Mouse (Mus musculus) small intestine, adult 2 months (tissue): ENCODE results near the gene BC147527. TPM values are rescaled to one million over a fixed set of nuclear protein-coding genes. Genes with fewer than 3 reads are reported as not detected.
A peak's percentile ranks its signal among the peaks of the same experiment; 100 is the strongest.
"Not testable (repeated sequence)": the region's sequence is repeated elsewhere in the genome, so short reads cannot be mapped to it uniquely, and the experiment has no call there.

Source experiments
- H3K27ac ChIP-seq: fragments of 200-500 bp; 2 replicates; pipeline ENCODE4 v1.5.1; 2012; ENCODE audit warnings: low read depth, low read length, control low read depth, inconsistent platforms; ENCODE audit not compliant: insufficient read depth
- H3K27me3 ChIP-seq: fragments of 200-500 bp; 2 replicates; pipeline ENCODE4 v1.6.1; 2012; ENCODE audit warnings: mild to moderate bottlenecking, moderate library complexity, low read length, inconsistent platforms; ENCODE audit not compliant: control insufficient read depth, insufficient read depth
- H3K36me3 ChIP-seq: fragments of 200-500 bp; 2 replicates; pipeline ENCODE4 v1.6.1; 2012; ENCODE audit warnings: mild to moderate bottlenecking, low read length, control low read depth, inconsistent platforms; ENCODE audit not compliant: control insufficient read depth, insufficient read depth
- H3K4me1 ChIP-seq: fragments of 200-500 bp; 2 replicates; pipeline ENCODE4 v1.6.1; 2012; ENCODE audit warnings: low read length, inconsistent platforms, mixed read lengths; ENCODE audit not compliant: control insufficient read depth, insufficient read depth, insufficient read length
- H3K4me3 ChIP-seq: fragments of 200-500 bp; 2 replicates; pipeline ENCODE4 v1.5.1; 2012; ENCODE audit warnings: low read depth, mild to moderate bottlenecking, control low read depth, inconsistent platforms, low read length, moderate library complexity
- CTCF ChIP-seq: fragments of 200-500 bp; IDR thresholded peaks from 2 replicates; pipeline ENCODE4 v1.5.1; 2012; ENCODE audit warnings: low read depth, mild to moderate bottlenecking, control low read depth, inconsistent platforms, low read length, moderate library complexity, mixed read lengths; ENCODE audit not compliant: insufficient replicate concordance, insufficient read length; ENCODE audit errors: extremely low read depth
- POLR2A ChIP-seq: fragments of 200-500 bp; IDR thresholded peaks from 2 replicates; pipeline ENCODE4 v1.6.1; 2012; ENCODE audit warnings: low read depth, mild to moderate bottlenecking, control low read depth, inconsistent platforms, low read length, moderate library complexity
- WGBS: fragments of 180-500 bp; shearing (Covaris S2); methylation state at CpG from one replicate; pipeline ENCODE4 v1.1.7; 2018; 5-methylcytosine and 5-hydroxymethylcytosine counted together
- polyA plus RNA-seq: library from polyadenylated mRNA; depleted of rRNA; stranded (reverse); fragments of >200 nt; gene quantifications from 2 replicates; pipeline ENCODE4 v1.2.3, GENCODE M21; 2012; rRNA removed

BC147527 gene
- polyA plus RNA-seq, 1 experiment = 0.46 TPM

- Histone ChIP-seq H3K4me3 (no peak overlapping the region), H3K4me1 (no peaks in the 10 kb centered on the region), H3K27ac (no peak overlapping the region; the same call in 1 of the 2 replicates), H3K36me3 (no peaks in the 10 kb centered on the region), H3K27me3 (no peaks in the 10 kb centered on the region)
- TF ChIP-seq POLR2A (no peak), CTCF (no peak)
- whole genome bisulfite sequencing = 68% methylated on average over 4 of the region's 4 CpGs
Measured at GRCm38 (mm10) chr13:120300853-120301252, 661 bp downstream of the BC147527 start.

GRCm38 (mm10) chr13:120310749-120311148 lies 10.6 kb downstream of the BC147527 start:
- H3K27ac ChIP-seq = no peak overlapping the region
- 64% methylated on average over 4 of the region's 4 CpGs for whole genome bisulfite sequencing
- no peak overlapping the region for H3K4me3 ChIP-seq
- TF ChIP-seq POLR2A = no peak
- no peak for TF ChIP-seq CTCF
- no peaks in the 10 kb centered on the region for H3K36me3 ChIP-seq
- no peaks in the 10 kb centered on the region for H3K27me3 ChIP-seq
- H3K4me1 ChIP-seq = no peaks in the 10 kb centered on the region

- WGBS = 35% methylated on average over 14 of the region's 14 CpGs
- peak; percentile 58; the same call in 1 of the 2 replicates for TF ChIP-seq CTCF
- no peak for TF ChIP-seq POLR2A
- H3K36me3 ChIP-seq = no peaks in the 10 kb centered on the region
- no peaks in the 10 kb centered on the region for H3K27me3 ChIP-seq
- no peak overlapping the region for H3K27ac ChIP-seq
- H3K4me1 ChIP-seq = no peaks in the 10 kb centered on the region
- no peak overlapping the region for H3K4me3 ChIP-seq
Measured at GRCm38 (mm10) chr13:120313584-120313983, 13.4 kb downstream of the BC147527 start.

DNA sequence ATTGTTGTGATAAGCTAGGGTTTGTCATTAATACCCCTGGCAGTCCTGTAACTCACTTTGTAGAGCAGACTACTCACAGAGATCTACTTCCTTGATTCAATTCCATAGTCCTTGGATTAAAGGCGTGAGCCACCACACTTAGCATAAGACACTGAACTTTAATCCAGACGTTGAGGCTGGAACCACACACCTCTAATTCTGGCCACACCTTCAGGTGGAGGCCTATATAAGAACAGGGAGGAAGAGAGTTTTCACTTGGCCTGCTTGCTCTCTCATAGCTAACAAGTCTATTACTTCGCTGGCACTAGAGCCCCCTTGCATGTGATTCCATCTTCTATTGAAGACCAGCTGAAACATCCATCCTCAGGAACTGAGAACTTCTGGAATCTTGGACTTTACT lies 16.4 kb downstream of the BC147527 start, which contains the start of gene Tcstv3:
Gene Tcstv3 (plus strand): TSS at position 301 of the 400 bp plus-strand sequence.
- not testable (repeated sequence) for H3K4me3 ChIP-seq, H3K4me1 ChIP-seq, H3K27me3 ChIP-seq, H3K27ac ChIP-seq, H3K36me3 ChIP-seq
- 50% methylated on average over 3 of the region's 3 CpGs for WGBS

- Histone ChIP-seq H3K27ac (no peak overlapping the region), H3K27me3 (no peaks in the 10 kb centered on the region), H3K4me1 (no peaks in the 10 kb centered on the region), H3K36me3 (no peaks in the 10 kb centered on the region), H3K4me3 (no peak overlapping the region)
- TF ChIP-seq POLR2A (no peak), CTCF (no peak)
- WGBS = 64% methylated on average over 3 of the region's 3 CpGs
Measured at GRCm38 (mm10) chr13:120320183-120320582, 20.0 kb downstream of the BC147527 start.

DNA sequence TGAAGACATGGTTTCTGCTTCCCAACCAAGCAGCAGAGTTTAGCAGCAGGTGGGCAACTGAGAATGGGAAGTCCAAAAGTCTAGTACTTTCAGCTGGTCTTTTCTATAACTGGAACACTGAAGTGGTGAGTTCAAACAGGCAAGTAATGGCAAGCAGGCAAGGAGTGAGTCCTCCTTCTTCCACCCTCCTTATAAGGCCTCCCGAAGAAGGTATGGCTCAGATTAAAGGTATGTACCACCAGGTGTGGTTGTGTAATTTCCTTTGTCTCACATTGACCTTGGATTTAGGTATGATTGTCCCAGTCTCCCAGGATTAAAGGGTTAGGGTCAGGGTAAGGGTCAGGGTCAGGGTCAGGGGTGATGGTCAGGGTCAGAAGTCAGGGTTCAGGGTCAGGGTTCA lies 20.5 kb downstream of the BC147527 start:
- no peak for TF ChIP-seq POLR2A
- TF ChIP-seq CTCF = no peak
- no peaks in the 10 kb centered on the region for H3K36me3 ChIP-seq
- 86% methylated on average over 1 of the region's 1 CpGs for WGBS
- H3K4me3 ChIP-seq = no peak overlapping the region
- no peaks in the 10 kb centered on the region for H3K4me1 ChIP-seq
- H3K27me3 ChIP-seq = no peaks in the 10 kb centered on the region
- no peak overlapping the region for H3K27ac ChIP-seq

Other genes with a start within 250 kb of the BC147527 start
- 0.05 and 0.17 TPM in 2 replicates for gene Gm21188, start 248.2 kb upstream of the BC147527 start, polyA plus RNA-seq
- not detected in 2 replicates for gene Gm20767, start 160.1 kb upstream of the BC147527 start, polyA plus RNA-seq
- gene Gm21818, start 128.0 kb upstream of the BC147527 start, polyA plus RNA-seq = not detected in 2 replicates
- 0.15 TPM in 1 of 2 replicates, not detected in the other for gene Gm21762, start 84.4 kb upstream of the BC147527 start, polyA plus RNA-seq
- not detected in 2 replicates for gene Gm21731, start 61.3 kb upstream of the BC147527 start, polyA plus RNA-seq
- not detected in 2 replicates for gene AF067061, start 37.3 kb upstream of the BC147527 start, polyA plus RNA-seq
- gene Tcstv3, start 16.5 kb downstream of the BC147527 start, polyA plus RNA-seq = not detected in 2 replicates